Mouse (Mus musculus) C2C12 (cell line): ENCODE measurements around the gene Eps8l3.

Experiments used
- CTCF ChIP-seq: IDR thresholded peaks from one replicate; pipeline ENCODE4 v1.5.1; 2011; ENCODE audit not compliant: control insufficient read depth, insufficient read depth, insufficient read length
- MYOD1 ChIP-seq: IDR thresholded peaks from one replicate; pipeline ENCODE4 v1.6.1; 2011; ENCODE audit warnings: low read depth; ENCODE audit not compliant: control insufficient read depth, insufficient read length
- MYOG ChIP-seq: IDR thresholded peaks from one replicate; pipeline ENCODE4 v1.6.1; 2011; ENCODE audit not compliant: control insufficient read depth, insufficient read length; ENCODE audit errors: extremely low read depth
- USF1 ChIP-seq: IDR thresholded peaks from one replicate; pipeline ENCODE4 v1.6.1; 2011; ENCODE audit warnings: low read depth, mild to moderate bottlenecking, control low read depth, moderate library complexity

- TF ChIP-seq CTCF (peak; percentile 70), MYOD1 (no peak), USF1 (no peak), MYOG (no peak)
Measured at GRCm38 (mm10) chr3:107939403-107939802, 62.4 kb downstream of the Eps8l3 start.
